Mouse (Mus musculus): ENCODE measurements around the gene Glt1d1. TPM values are rescaled to one million over a fixed set of nuclear protein-coding genes. Genes with fewer than 3 reads are reported as not detected.

The Glt1d1 gene
- total RNA-seq (2012; rRNA removed): 12.3 and 18.8 TPM in 2 replicates

DNA sequence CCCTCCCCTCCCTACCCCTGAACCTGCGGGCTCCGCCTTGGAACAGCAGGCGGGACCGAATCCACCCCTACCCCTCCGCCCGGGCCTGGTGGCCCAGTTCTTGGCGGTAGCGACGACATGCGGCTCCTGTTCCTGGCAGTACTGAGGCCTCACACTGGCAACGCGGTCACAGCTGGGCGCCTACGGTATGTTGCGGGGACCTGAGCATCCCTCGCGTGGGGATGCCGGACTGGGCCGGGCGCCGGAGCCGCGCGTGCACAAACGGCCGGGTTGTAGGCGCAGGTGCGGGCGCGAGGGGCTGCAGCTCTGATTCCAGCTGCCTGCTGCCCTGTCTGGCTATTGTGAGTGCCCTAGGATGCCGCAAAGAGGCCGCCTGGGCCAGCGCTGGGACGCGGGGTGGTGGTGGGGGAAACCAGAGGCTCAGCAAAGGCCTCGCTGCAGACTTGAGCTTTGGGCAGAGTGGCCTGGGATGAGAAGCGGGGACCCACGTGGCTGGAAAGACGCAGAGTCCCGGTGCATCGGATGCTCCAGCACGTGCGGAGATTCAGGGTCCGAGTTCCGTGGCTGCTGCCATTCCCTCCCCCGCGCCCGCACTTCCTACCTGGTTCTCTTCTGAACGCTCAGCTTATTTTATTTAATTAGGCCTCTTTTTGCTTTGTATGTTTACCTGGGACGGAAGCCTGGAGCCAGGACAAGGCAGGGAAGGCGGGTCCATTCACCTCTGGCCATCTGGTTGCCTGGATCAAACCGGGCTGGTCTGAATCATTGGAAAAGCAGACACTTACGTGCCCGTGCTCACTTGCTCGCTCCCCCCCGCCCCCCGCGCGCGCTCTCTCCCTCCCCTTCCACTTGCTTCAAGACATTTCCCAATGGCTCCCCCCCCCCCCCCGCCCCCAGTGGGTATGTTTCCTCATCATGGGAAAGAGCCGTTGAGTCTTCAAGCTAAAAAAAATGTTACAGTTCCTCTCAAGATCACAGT is at the start of gene Glt1d1, which contains the start of gene Slc15a4:
Gene Glt1d1, plus strand, starts transcription at position 96 of the 979 bp plus-strand sequence.
Gene Slc15a4, minus strand, starts transcription at position 731 of the 979 bp plus-strand sequence.
- Histone ChIP-seq H3K36me3 (ENCODE audit: control insufficient read depth, insufficient read depth, low read length, poor library complexity, severe bottlenecking) (no peaks in the 10 kb centered on the region), H3K9me3 (ENCODE audit: control insufficient read depth, insufficient read depth, low read depth, low read length) (no peaks in the 10 kb centered on the region), H3K27ac (ENCODE audit: insufficient read depth, low read depth, low read length, poor library complexity, severe bottlenecking) (no peak within 1 kb of the TSS), H3K9ac (ENCODE audit: insufficient read depth, low read depth, low read length, poor library complexity, severe bottlenecking) (peak within 1 kb of the TSS; percentile 82), H3K4me3 (ENCODE audit: insufficient read depth in 1 of 2, low read depth in 1 of 2, low read length in 2 of 2, poor library complexity in 1 of 2, severe bottlenecking in 1 of 2) (peak within 1 kb of the TSS; percentile 81 to 97), H3K4me1 (ENCODE audit: control insufficient read depth in 2 of 2, insufficient read depth in 2 of 2, low read length in 2 of 2, poor library complexity in 1 of 2) (peaks cover 2 to 24% of the 10 kb centered on the region in 2 experiments)
- no peak for TF ChIP-seq MAFK (IDR thresholded peaks at IDR 0.05; ENCODE audit: insufficient read depth, low read depth, low read length)
- TF ChIP-seq ZNF384 (IDR thresholded peaks at IDR 0.05; ENCODE audit: low read depth, low read length): no peak
- TF ChIP-seq ZC3H11A (IDR thresholded peaks at IDR 0.05; ENCODE audit: borderline replicate concordance, low read depth, low read length): no peak
- TF ChIP-seq CHD2 (IDR thresholded peaks at IDR 0.05; ENCODE audit: low read depth, low read length): no peak
- no peak for TF ChIP-seq HCFC1 (IDR thresholded peaks at IDR 0.05; ENCODE audit: borderline replicate concordance, insufficient read depth, low read length)
- peak; percentile 30 for DNase-seq (ENCODE audit: low read depth, low spot score)
- in situ Hi-C loops (cut with MboI; ENCODE audit: low sequenced_read_pairs in 2 of 2, unreplicated experiment in 2 of 2): no loop called here

DNA sequence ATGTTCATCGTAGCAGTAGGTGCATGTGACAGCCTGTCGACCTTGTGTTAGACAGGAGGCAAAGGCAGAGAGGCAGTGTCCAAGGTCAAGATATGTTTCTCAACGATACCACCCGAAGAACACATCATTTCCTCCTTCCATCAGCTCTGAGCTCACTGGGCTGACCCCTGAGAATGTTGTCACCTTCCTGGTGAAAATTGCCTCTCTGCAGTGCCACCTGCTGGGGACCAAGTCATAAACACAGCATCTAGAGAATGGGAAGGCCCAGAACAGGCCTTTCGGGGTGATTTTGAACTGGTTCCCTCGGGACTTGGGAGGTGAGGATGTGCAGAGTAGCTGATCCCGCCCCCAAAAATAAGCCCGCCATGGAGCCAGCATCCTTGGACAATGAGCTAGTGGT is 48.4 kb upstream of the Glt1d1 start:
- H3K27ac ChIP-seq (ENCODE audit: insufficient read depth, low read depth, low read length, poor library complexity, severe bottlenecking): no peak overlapping the region
- TF ChIP-seq MAFK (IDR thresholded peaks at IDR 0.05; ENCODE audit: insufficient read depth, low read depth, low read length): no peak
- TF ChIP-seq CHD2 (IDR thresholded peaks at IDR 0.05; ENCODE audit: low read depth, low read length): no peak
- TF ChIP-seq HCFC1 (IDR thresholded peaks at IDR 0.05; ENCODE audit: borderline replicate concordance, insufficient read depth, low read length): no peak
- TF ChIP-seq ZC3H11A (IDR thresholded peaks at IDR 0.05; ENCODE audit: borderline replicate concordance, low read depth, low read length): no peak
- TF ChIP-seq ZNF384 (IDR thresholded peaks at IDR 0.05; ENCODE audit: low read depth, low read length): no peak
- no peak for DNase-seq (ENCODE audit: low read depth, low spot score)

DNA sequence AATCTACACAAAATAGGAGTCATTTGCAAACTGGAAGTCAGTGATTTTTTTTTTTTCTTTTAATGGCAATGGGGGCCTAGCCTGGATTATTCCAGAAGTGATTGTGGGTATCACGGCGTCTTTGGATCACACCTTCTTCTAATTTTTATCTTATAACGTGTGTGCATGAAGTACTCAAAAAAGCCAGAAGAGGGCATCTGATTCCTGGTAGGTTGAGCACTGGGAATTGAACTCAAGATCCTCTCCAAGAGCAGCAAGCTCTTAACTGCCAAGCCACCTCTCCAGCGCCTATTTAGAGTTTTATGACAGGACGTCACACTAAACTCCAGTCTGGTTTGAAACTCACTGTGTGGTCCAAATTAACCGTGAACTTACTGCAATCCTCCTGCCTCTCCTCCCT is 44.2 kb upstream of the Glt1d1 start:
- H3K9ac ChIP-seq (ENCODE audit: insufficient read depth, low read depth, low read length, poor library complexity, severe bottlenecking): no peak overlapping the region

More for the DNA sequence above, 48.4 kb upstream of the Glt1d1 start:
- Histone ChIP-seq H3K4me3 (ENCODE audit: insufficient read depth in 1 of 2, low read depth in 1 of 2, low read length in 2 of 2, poor library complexity in 1 of 2, severe bottlenecking in 1 of 2) (no peak overlapping the region), H3K4me1 (ENCODE audit: control insufficient read depth in 2 of 2, insufficient read depth in 2 of 2, low read length in 2 of 2, poor library complexity in 1 of 2) (peaks cover 0 to 2% of the 10 kb centered on the region in 2 experiments; a peak in 1 of 4 replicates), H3K9me3 (ENCODE audit: control insufficient read depth, insufficient read depth, low read depth, low read length) (no peaks in the 10 kb centered on the region), H3K9ac (ENCODE audit: insufficient read depth, low read depth, low read length, poor library complexity, severe bottlenecking) (no peak overlapping the region), H3K36me3 (ENCODE audit: control insufficient read depth, insufficient read depth, low read length, poor library complexity, severe bottlenecking) (no peaks in the 10 kb centered on the region)
- in situ Hi-C loops (cut with MboI; ENCODE audit: low sequenced_read_pairs in 2 of 2, unreplicated experiment in 2 of 2): no loop called here

GRCm38 (mm10) chr5:127592406-127592805 is 39.7 kb upstream of the Glt1d1 start:
- peaks cover 39% of the 10 kb centered on the region for H3K36me3 ChIP-seq (ENCODE audit: control insufficient read depth, insufficient read depth, low read length, poor library complexity, severe bottlenecking)
- no peak for TF ChIP-seq CHD2 (IDR thresholded peaks at IDR 0.05; ENCODE audit: low read depth, low read length)
- TF ChIP-seq ZNF384 (IDR thresholded peaks at IDR 0.05; ENCODE audit: low read depth, low read length): no peak
- no peak for TF ChIP-seq MAFK (IDR thresholded peaks at IDR 0.05; ENCODE audit: insufficient read depth, low read depth, low read length)
- TF ChIP-seq ZC3H11A (IDR thresholded peaks at IDR 0.05; ENCODE audit: borderline replicate concordance, low read depth, low read length): no peak
- no peak for TF ChIP-seq HCFC1 (IDR thresholded peaks at IDR 0.05; ENCODE audit: borderline replicate concordance, insufficient read depth, low read length)

More for the DNA sequence above, 44.2 kb upstream of the Glt1d1 start:
- Histone ChIP-seq H3K4me1 (ENCODE audit: control insufficient read depth in 2 of 2, insufficient read depth in 2 of 2, low read length in 2 of 2, poor library complexity in 1 of 2) (no peaks in the 10 kb centered on the region), H3K4me3 (ENCODE audit: insufficient read depth in 1 of 2, low read depth in 1 of 2, low read length in 2 of 2, poor library complexity in 1 of 2, severe bottlenecking in 1 of 2) (no peak overlapping the region), H3K27ac (ENCODE audit: insufficient read depth, low read depth, low read length, poor library complexity, severe bottlenecking) (no peak overlapping the region), H3K9me3 (ENCODE audit: control insufficient read depth, insufficient read depth, low read depth, low read length) (no peaks in the 10 kb centered on the region), H3K36me3 (ENCODE audit: control insufficient read depth, insufficient read depth, low read length, poor library complexity, severe bottlenecking) (0 out of 2 replicates have a peak, but pooled peaks cover 3% of the 10 kb centered on the region)
- no peak for TF ChIP-seq MAFK (IDR thresholded peaks at IDR 0.05; ENCODE audit: insufficient read depth, low read depth, low read length)
- TF ChIP-seq CHD2 (IDR thresholded peaks at IDR 0.05; ENCODE audit: low read depth, low read length): no peak
- TF ChIP-seq ZC3H11A (IDR thresholded peaks at IDR 0.05; ENCODE audit: borderline replicate concordance, low read depth, low read length): no peak
- TF ChIP-seq HCFC1 (IDR thresholded peaks at IDR 0.05; ENCODE audit: borderline replicate concordance, insufficient read depth, low read length): no peak
- TF ChIP-seq ZNF384 (IDR thresholded peaks at IDR 0.05; ENCODE audit: low read depth, low read length): no peak
- in situ Hi-C loops (cut with MboI; ENCODE audit: low sequenced_read_pairs in 2 of 2, unreplicated experiment in 2 of 2): no loop called here
- DNase-seq (ENCODE audit: low read depth, low spot score): peak; percentile 24

More at GRCm38 (mm10) chr5:127592406-127592805, 39.7 kb upstream of the Glt1d1 start:
- H3K27ac ChIP-seq (ENCODE audit: insufficient read depth, low read depth, low read length, poor library complexity, severe bottlenecking): no peak overlapping the region
- H3K9ac ChIP-seq (ENCODE audit: insufficient read depth, low read depth, low read length, poor library complexity, severe bottlenecking): no peak overlapping the region
- H3K4me1 ChIP-seq (ENCODE audit: control insufficient read depth in 2 of 2, insufficient read depth in 2 of 2, low read length in 2 of 2, poor library complexity in 1 of 2): peaks cover 0 to 4% of the 10 kb centered on the region in 2 experiments; a peak in 1 of 4 replicates
- in situ Hi-C loops (cut with MboI; ENCODE audit: low sequenced_read_pairs in 2 of 2, unreplicated experiment in 2 of 2): no loop called here
- no peak overlapping the region for H3K4me3 ChIP-seq (ENCODE audit: insufficient read depth in 1 of 2, low read depth in 1 of 2, low read length in 2 of 2, poor library complexity in 1 of 2, severe bottlenecking in 1 of 2)
- no peaks in the 10 kb centered on the region for H3K9me3 ChIP-seq (ENCODE audit: control insufficient read depth, insufficient read depth, low read depth, low read length)
- DNase-seq (ENCODE audit: low read depth, low spot score): no peak
